Mouse (Mus musculus): Measurements from ENCODE around the gene Gm11034. TPM values are rescaled to one million over a fixed set of nuclear protein-coding genes. Genes with fewer than 3 reads are reported as not detected.

Gm11034 gene
- not detected in 2 replicates for total RNA-seq (2014; rRNA removed)
- not detected in 2 replicates for polyA plus RNA-seq (2015; fragmentation: Nextera tagmentation; extraction: Ambion mirVana)

DNA sequence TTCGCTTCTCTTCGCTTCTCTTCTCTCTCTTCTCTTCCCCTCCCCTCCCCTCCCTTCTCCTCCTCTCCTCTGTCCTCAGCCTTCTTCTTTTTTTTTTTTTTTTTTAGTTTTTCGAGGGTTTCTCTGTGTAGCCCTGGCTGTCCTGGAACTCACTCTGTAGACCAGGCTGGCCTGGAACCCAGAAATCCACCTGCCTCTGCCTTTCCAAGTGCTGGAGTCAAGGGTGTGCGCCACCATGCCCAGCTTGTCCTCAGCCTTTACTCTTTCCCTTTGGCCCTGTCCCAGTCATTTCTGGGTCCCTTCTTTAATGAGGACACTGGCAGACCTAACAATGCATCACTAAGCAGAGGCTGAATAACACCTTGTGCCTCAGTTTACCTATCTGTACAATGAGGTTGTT is at the start of gene Gm11034:
Gm11034 (minus strand) TSS at position 101 of the 400 bp plus-strand sequence.
- no peak within 1 kb of the TSS for H3K27ac ChIP-seq
- 83% methylated on average over 4 of the region's 4 CpGs for WGBS
- DNase-seq (ENCODE audit: low spot score), result no peak

DNA sequence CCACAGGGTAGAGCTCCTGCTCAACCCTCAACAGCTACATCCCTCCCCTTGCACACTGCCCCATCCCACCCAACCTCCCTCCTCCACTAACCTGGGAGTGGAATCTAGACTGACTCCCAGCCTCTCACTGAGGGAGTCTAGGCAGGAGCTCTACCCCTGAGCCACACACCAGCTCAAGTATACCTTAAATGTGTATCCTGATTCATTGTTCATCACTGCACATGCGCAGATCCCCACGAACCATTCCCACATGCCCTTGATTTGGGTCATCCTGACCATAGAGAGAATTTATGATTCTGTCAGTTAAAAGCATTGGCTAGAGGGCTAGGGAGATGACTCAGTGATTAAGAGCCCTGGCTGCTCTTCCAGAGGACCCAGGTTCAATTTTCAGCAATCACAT is 49.3 kb upstream of the Gm11034 start:
- no peak overlapping the region for H3K4me3 ChIP-seq (ENCODE audit: low read length)
- no peak overlapping the region for H3K4me2 ChIP-seq (ENCODE audit: low read depth, low read length)
- no peak for TF ChIP-seq CTCF (IDR thresholded peaks at IDR 0.05; ENCODE audit: low read depth)
- H3K9me3 ChIP-seq (ENCODE audit: low read length), result no peaks in the 10 kb centered on the region
- DNase-seq (ENCODE audit: low spot score) (no peak), ATAC-seq (no peak)
- no peaks in the 10 kb centered on the region for H3K27me3 ChIP-seq (ENCODE audit: insufficient read depth, low read length)
- no peak overlapping the region for H3K9ac ChIP-seq (replicated peaks; ENCODE audit: low read length)
- H3K4me1 ChIP-seq (ENCODE audit: insufficient read depth, low read length), result no peaks in the 10 kb centered on the region
- no peaks in the 10 kb centered on the region for H3K36me3 ChIP-seq (ENCODE audit: insufficient read depth, low read length)
- no peak overlapping the region for H3K27ac ChIP-seq
- 92% methylated on average over 2 of the region's 2 CpGs for WGBS

More for the DNA sequence above, at the start of gene Gm11034:
- Histone ChIP-seq H3K4me3 (ENCODE audit: low read length) (no peak within 1 kb of the TSS), H3K4me1 (ENCODE audit: insufficient read depth, low read length) (no peaks in the 10 kb centered on the region), H3K4me2 (ENCODE audit: low read depth, low read length) (no peak within 1 kb of the TSS), H3K27me3 (ENCODE audit: insufficient read depth, low read length) (no peaks in the 10 kb centered on the region), H3K9me3 (ENCODE audit: low read length) (no peaks in the 10 kb centered on the region), H3K9ac (replicated peaks; ENCODE audit: low read length) (no peak within 1 kb of the TSS), H3K36me3 (ENCODE audit: insufficient read depth, low read length) (no peaks in the 10 kb centered on the region)
- no peak for TF ChIP-seq CTCF (IDR thresholded peaks at IDR 0.05; ENCODE audit: low read depth)
- no peak for ATAC-seq

DNA sequence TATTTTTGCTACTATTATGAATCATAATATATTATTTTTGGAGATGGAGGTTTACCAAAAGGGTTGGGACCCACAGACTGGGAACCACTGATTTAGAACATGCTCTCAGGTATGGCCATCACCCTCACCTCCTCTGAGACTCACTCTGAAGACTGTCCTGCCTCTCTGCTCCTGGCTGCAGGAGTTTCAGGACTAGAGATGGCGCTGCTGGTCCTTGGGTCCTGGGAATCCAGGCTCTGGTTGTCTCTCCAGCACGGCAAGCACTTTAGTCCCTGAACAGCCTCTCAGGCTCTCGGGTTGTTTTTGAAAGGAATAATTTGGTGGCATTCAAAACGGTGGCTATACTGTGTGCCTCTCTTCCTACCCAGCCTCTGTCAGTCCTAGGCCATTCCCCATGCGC is 48.4 kb upstream of the Gm11034 start:
- Histone ChIP-seq H3K4me3 (ENCODE audit: low read length) (no peak overlapping the region), H3K9me3 (ENCODE audit: low read length) (no peaks in the 10 kb centered on the region), H3K27ac (no peak overlapping the region), H3K36me3 (ENCODE audit: insufficient read depth, low read length) (peaks cover 3% of the 10 kb centered on the region; the same call in 1 of the 2 replicates), H3K4me2 (ENCODE audit: low read depth, low read length) (no peak overlapping the region), H3K9ac (replicated peaks; ENCODE audit: low read length) (no peak overlapping the region), H3K27me3 (ENCODE audit: insufficient read depth, low read length) (no peaks in the 10 kb centered on the region), H3K4me1 (ENCODE audit: insufficient read depth, low read length) (no peaks in the 10 kb centered on the region)
- TF ChIP-seq CTCF (IDR thresholded peaks at IDR 0.05; ENCODE audit: low read depth), result peak; percentile 44
- whole genome bisulfite sequencing, result 49% methylated on average over 5 of the region's 5 CpGs
- DNase-seq (ENCODE audit: low spot score) (peak; percentile 16), ATAC-seq (no peak)

DNA sequence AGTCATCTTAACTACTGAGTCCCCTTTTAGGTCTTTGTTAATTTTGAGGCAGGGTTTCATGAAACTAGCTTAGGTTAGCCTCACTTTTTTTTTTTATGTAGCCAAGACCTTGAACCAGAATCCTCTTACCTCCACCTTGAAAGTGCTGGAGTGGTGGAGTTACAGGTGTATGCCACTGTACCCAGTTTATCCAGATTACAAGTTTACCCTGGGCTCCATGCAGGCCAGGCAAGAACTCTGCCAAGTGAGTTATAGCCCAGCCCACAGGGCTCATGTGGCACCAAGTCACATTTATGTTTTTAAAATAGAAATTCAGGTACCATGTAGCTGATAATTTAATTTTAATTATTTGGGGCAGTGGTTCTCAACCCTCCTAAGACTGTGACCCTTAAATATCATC is 48.0 kb upstream of the Gm11034 start:
- H3K27ac ChIP-seq, result no peak overlapping the region
- H3K4me2 ChIP-seq (ENCODE audit: low read depth, low read length), result no peak overlapping the region
- DNase-seq (ENCODE audit: low spot score), result no peak
- peaks cover 6% of the 10 kb centered on the region; the same call in 1 of the 2 replicates for H3K36me3 ChIP-seq (ENCODE audit: insufficient read depth, low read length)
- no peaks in the 10 kb centered on the region for H3K9me3 ChIP-seq (ENCODE audit: low read length)
- no peaks in the 10 kb centered on the region for H3K27me3 ChIP-seq (ENCODE audit: insufficient read depth, low read length)
- no peaks in the 10 kb centered on the region for H3K4me1 ChIP-seq (ENCODE audit: insufficient read depth, low read length)
- H3K9ac ChIP-seq (replicated peaks; ENCODE audit: low read length), result no peak overlapping the region
- H3K4me3 ChIP-seq (ENCODE audit: low read length), result no peak overlapping the region
- TF ChIP-seq CTCF (IDR thresholded peaks at IDR 0.05; ENCODE audit: low read depth), result no peak
- no peak for ATAC-seq

DNA sequence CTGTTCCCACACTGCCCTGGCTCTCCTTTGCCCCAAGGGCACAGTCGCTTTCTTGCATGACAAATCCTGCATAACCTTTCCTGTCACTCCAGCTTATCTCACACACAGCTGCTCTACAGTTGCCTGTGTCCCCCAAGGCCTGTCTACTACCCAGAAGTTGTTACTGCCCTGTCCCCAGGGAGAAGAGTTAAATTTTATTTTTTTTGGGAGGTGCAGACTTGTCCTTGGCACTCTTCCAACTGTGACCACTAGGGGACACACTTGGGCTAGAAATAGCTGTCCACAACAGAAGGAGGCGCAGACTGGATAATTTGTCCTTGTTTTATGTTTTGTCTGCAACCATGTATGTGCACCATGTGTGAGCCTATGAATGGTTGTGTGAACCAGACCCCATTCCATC is 47.6 kb upstream of the Gm11034 start:
- DNase-seq (ENCODE audit: low spot score) (peak; percentile 88), ATAC-seq (peak; percentile 74)
- Histone ChIP-seq H3K27me3 (ENCODE audit: insufficient read depth, low read length) (no peaks in the 10 kb centered on the region), H3K4me2 (ENCODE audit: low read depth, low read length) (no peak overlapping the region), H3K4me1 (ENCODE audit: insufficient read depth, low read length) (no peaks in the 10 kb centered on the region), H3K9ac (replicated peaks; ENCODE audit: low read length) (no peak overlapping the region), H3K4me3 (ENCODE audit: low read length) (no peak overlapping the region), H3K9me3 (ENCODE audit: low read length) (no peaks in the 10 kb centered on the region), H3K36me3 (ENCODE audit: insufficient read depth, low read length) (peaks cover 6% of the 10 kb centered on the region; the same call in 1 of the 2 replicates), H3K27ac (no peak overlapping the region)
- TF ChIP-seq CTCF (IDR thresholded peaks at IDR 0.05; ENCODE audit: low read depth), result peak; percentile 90
- WGBS, result 27% methylated on average over 2 of the region's 2 CpGs

DNA sequence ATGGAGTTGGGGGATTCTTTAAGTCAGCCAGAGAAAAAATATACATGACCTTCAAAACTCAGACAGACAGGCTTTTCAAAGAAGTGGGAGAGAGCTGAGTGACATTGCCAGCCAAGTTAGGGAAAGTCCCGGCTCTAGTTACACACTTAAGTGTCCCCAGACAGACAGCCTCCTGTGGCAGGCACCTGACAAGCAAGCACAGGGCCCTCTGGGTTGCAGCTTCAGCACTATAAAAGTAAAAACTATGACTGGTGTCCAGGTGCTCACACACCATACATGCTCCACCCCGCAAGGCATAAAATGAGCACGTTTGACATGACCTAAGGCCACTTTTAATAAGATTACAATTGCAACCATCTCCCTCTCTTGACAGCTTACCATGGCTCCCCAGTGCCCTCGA is 47.1 kb upstream of the Gm11034 start:
- ATAC-seq (no peak), DNase-seq (ENCODE audit: low spot score) (no peak)
- Histone ChIP-seq H3K27me3 (ENCODE audit: insufficient read depth, low read length) (no peaks in the 10 kb centered on the region), H3K4me1 (ENCODE audit: insufficient read depth, low read length) (no peaks in the 10 kb centered on the region), H3K9me3 (ENCODE audit: low read length) (no peaks in the 10 kb centered on the region), H3K27ac (no peak overlapping the region), H3K4me3 (ENCODE audit: low read length) (no peak overlapping the region), H3K4me2 (ENCODE audit: low read depth, low read length) (no peak overlapping the region), H3K9ac (replicated peaks; ENCODE audit: low read length) (no peak overlapping the region), H3K36me3 (ENCODE audit: insufficient read depth, low read length) (peaks cover 6% of the 10 kb centered on the region; the same call in 1 of the 2 replicates)
- 48% methylated on average over 4 of the region's 4 CpGs for WGBS
- no peak for TF ChIP-seq CTCF (IDR thresholded peaks at IDR 0.05; ENCODE audit: low read depth)

DNA sequence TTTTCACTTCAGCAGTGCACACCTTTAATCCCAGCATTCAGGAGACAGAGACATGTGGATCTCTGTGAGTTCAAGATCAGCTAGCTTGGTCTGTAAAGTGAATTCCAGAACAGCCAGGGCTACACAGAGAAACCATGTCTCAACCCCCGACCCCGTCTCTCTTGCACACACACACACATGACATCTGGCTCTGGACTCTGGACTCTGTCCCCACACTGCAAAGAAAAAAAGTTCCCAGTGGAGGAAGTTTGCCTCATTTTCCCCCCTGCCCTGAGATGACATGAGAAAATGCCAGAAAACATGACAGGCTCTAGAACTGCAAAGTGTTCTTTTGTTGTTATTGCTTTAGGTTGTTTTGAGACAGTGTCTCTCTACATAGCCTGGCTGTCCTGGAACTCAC is 46.4 kb upstream of the Gm11034 start:
- no peaks in the 10 kb centered on the region for H3K4me1 ChIP-seq (ENCODE audit: insufficient read depth, low read length)
- H3K4me3 ChIP-seq (ENCODE audit: low read length), result no peak overlapping the region
- peaks cover 10% of the 10 kb centered on the region; the same call in 1 of the 2 replicates for H3K36me3 ChIP-seq (ENCODE audit: insufficient read depth, low read length)
- DNase-seq (ENCODE audit: low spot score) (no peak), ATAC-seq (no peak)
- H3K9ac ChIP-seq (replicated peaks; ENCODE audit: low read length), result no peak overlapping the region
- H3K4me2 ChIP-seq (ENCODE audit: low read depth, low read length), result no peak overlapping the region
- TF ChIP-seq CTCF (IDR thresholded peaks at IDR 0.05; ENCODE audit: low read depth), result no peak
- H3K9me3 ChIP-seq (ENCODE audit: low read length), result no peaks in the 10 kb centered on the region
- WGBS, result 72% methylated on average over 2 of the region's 2 CpGs
- no peak overlapping the region for H3K27ac ChIP-seq
- H3K27me3 ChIP-seq (ENCODE audit: insufficient read depth, low read length), result no peaks in the 10 kb centered on the region
